7 mouse cellular contexts compared by ENCODE assay signal in the genomic region with DNA sequence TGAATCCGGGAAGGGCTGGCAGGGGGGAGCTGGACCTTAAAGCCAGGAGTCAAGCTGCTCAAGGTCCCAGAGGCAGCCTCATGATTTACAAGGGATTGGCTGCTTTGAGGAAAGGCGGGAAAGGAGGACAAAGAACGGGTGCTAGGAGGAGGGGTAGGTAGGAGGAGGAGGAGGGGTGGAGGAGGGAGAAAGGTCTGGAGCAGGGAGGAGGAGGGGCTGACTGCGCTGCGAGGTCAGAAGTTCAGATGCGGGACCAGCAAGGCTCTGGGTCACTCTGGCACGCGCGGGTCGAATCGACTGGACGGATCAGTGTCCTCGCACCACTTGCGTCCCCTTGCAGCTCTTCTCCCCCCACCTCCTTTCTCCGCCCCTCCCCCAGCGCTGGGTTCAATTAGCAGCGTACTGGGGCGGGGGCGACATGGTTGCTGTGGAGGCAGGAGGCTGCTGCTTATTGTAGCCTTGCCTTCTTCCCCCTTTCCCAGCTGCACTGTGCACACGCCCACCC. TPM values are rescaled to one million over a fixed set of nuclear protein-coding genes. Genes with fewer than 3 reads are reported as not detected.
DNase-seq lines count a peak whose midpoint lies in the region; ATAC-seq and TF ChIP-seq lines count a peak whose summit lies in the region.

No protein-coding gene starts in this region.

- H3K4me3 ChIP-seq in G1E (ENCODE audit: low read depth, low read length): peak overlapping the region; percentile 57; the same call in 1 of the 2 replicates
- peak overlapping the region; percentile 32 for H3K4me3 ChIP-seq in intestine, embryonic 15.5 days (replicated peaks)
- no peak overlapping the region for H3K4me3 ChIP-seq in liver, embryonic 15.5 days (replicated peaks)
- no peak overlapping the region for H3K4me3 ChIP-seq in gastrocnemius, adult 2 months

- H3K9ac ChIP-seq in intestine, embryonic 15.5 days: peak overlapping the region; percentile 46
- H3K9ac ChIP-seq in liver, embryonic 15.5 days: no peak overlapping the region

- peaks cover 49% of the 10 kb centered on the region for H3K4me1 ChIP-seq in G1E (ENCODE audit: insufficient read depth, low read depth, low read length)
- peaks cover 33% of the 10 kb centered on the region for H3K4me1 ChIP-seq in intestine, embryonic 15.5 days (replicated peaks)
- peaks cover 45% of the 10 kb centered on the region for H3K4me1 ChIP-seq in liver, embryonic 15.5 days (replicated peaks)

- peak overlapping the region; percentile 69 for H3K27ac ChIP-seq in intestine, embryonic 15.5 days
- H3K27ac ChIP-seq in liver, embryonic 15.5 days (replicated peaks): no peak overlapping the region
- no peak overlapping the region for H3K27ac ChIP-seq in gastrocnemius, adult 2 months

- ATAC-seq in G1E (ENCODE audit: extremely low read depth, insufficient number of reproducible peaks, low FRiP score, poor library complexity, severe bottlenecking): no peak
- ATAC-seq in intestine, embryonic 15.5 days: peak; percentile 59
- no peak for ATAC-seq in liver, embryonic 15.5 days (ENCODE audit: insufficient read depth)

- intact Hi-C loops in gastrocnemius, adult 2 months (cut with DNase I): no loop called here

- no peak for DNase-seq in G1E (ENCODE audit: low spot score)
- DNase-seq in embryo, embryonic 10.5 days (ENCODE audit: low spot score): peak; percentile 96
- peak; percentile 89 for DNase-seq in yolk sac, embryonic 10.5 days (ENCODE audit: low spot score)
- DNase-seq in gastrocnemius, adult 2 months: no peak
- DNase-seq in T-cell, adult 2 months (ENCODE audit: low spot score): no peak

- H3K4me2 ChIP-seq in intestine, embryonic 15.5 days (replicated peaks): peak overlapping the region; percentile 70
- H3K4me2 ChIP-seq in liver, embryonic 15.5 days: peak overlapping the region; percentile 48

- peaks cover 38% of the 10 kb centered on the region for H3K27me3 ChIP-seq in G1E (ENCODE audit: insufficient read depth, low read length)
- no peaks in the 10 kb centered on the region for H3K27me3 ChIP-seq in intestine, embryonic 15.5 days (replicated peaks)
- peaks cover 21% of the 10 kb centered on the region; the same call in 1 of the 2 replicates for H3K27me3 ChIP-seq in liver, embryonic 15.5 days

- H3K36me3 ChIP-seq in G1E (replicated peaks): no peaks in the 10 kb centered on the region
- H3K36me3 ChIP-seq in intestine, embryonic 15.5 days: no peaks in the 10 kb centered on the region
- H3K36me3 ChIP-seq in liver, embryonic 15.5 days (replicated peaks): no peaks in the 10 kb centered on the region

- no peak for TF ChIP-seq CTCF in G1E (IDR thresholded peaks at IDR 0.05; ENCODE audit: low read depth, low read length)
- no peak for TF ChIP-seq CTCF in gastrocnemius, adult 2 months (IDR thresholded peaks at IDR 0.05)

- no peaks in the 10 kb centered on the region for H3K9me3 ChIP-seq in G1E (replicated peaks)
- H3K9me3 ChIP-seq in intestine, embryonic 15.5 days: no peaks in the 10 kb centered on the region
- no peaks in the 10 kb centered on the region for H3K9me3 ChIP-seq in liver, embryonic 15.5 days (replicated peaks)

- 2% methylated on average over 20 of the region's 20 CpGs for WGBS in intestine, embryonic 15.5 days
- 17% methylated on average over 19 of the region's 20 CpGs for WGBS in liver, embryonic 15.5 days (ENCODE audit: insufficient replicate concordance)

RNA-seq across cellular contexts. Expression of a gene that starts 7.0 kb away (rescaled TPM):
- total RNA-seq in G1E (2014; fragmentation: Nextera tagmentation) (60.3 and 72.4 TPM in 2 replicates), G1E (2017) (40.2 and 75.5 TPM in 2 replicates)
- 183 and 252 TPM in 2 replicates for polyA plus RNA-seq in G1E (2012)
- 83.7 and 88.8 TPM in 2 replicates for polyA plus RNA-seq in intestine, embryonic 15.5 days (2015; fragmentation: Nextera tagmentation; extraction: Ambion mirVana)
- 23.7 and 26.1 TPM in 2 replicates for polyA plus RNA-seq in liver, embryonic 15.5 days (2015; fragmentation: Nextera tagmentation; extraction: Ambion mirVana)
- total RNA-seq in gastrocnemius, adult 2 months (2021): 10 to 100 TPM; 35.5 to 54.5 TPM

RNA-seq across cellular contexts. Expression of a gene that starts 11.5 kb away (rescaled TPM):
- total RNA-seq in G1E (2014; fragmentation: Nextera tagmentation) (not detected in 2 replicates), G1E (2017) (0.05 and 0.06 TPM in 2 replicates)
- polyA plus RNA-seq in G1E (2012): 0.02 TPM in 1 of 2 replicates, not detected in the other
- polyA plus RNA-seq in intestine, embryonic 15.5 days (2015; fragmentation: Nextera tagmentation; extraction: Ambion mirVana): not detected in 2 replicates
- 0.01 and 0.02 TPM in 2 replicates for polyA plus RNA-seq in liver, embryonic 15.5 days (2015; fragmentation: Nextera tagmentation; extraction: Ambion mirVana)
- total RNA-seq in gastrocnemius, adult 2 months (2021): not detected

RNA-seq across cellular contexts. Expression of a gene that starts 18.7 kb away (rescaled TPM):
- total RNA-seq in G1E (2014; fragmentation: Nextera tagmentation) (94.1 and 95.7 TPM in 2 replicates), G1E (2017) (151 and 174 TPM in 2 replicates)
- polyA plus RNA-seq in G1E (2012): 889 and 1,166 TPM in 2 replicates
- 286 and 323 TPM in 2 replicates for polyA plus RNA-seq in intestine, embryonic 15.5 days (2015; fragmentation: Nextera tagmentation; extraction: Ambion mirVana)
- polyA plus RNA-seq in liver, embryonic 15.5 days (2015; fragmentation: Nextera tagmentation; extraction: Ambion mirVana): 148 and 155 TPM in 2 replicates
- total RNA-seq in gastrocnemius, adult 2 months (2021): 10 to 100 TPM; 61.7 to 65.6 TPM

RNA-seq across cellular contexts. Expression of a gene that starts 26.6 kb away (rescaled TPM):
- total RNA-seq in G1E (2014; fragmentation: Nextera tagmentation): 1.6 and 3.7 TPM in 2 replicates
- total RNA-seq in G1E (2017): 0.93 and 2.8 TPM in 2 replicates
- polyA plus RNA-seq in G1E (2012): 0.66 and 0.68 TPM in 2 replicates
- 2.1 and 2.5 TPM in 2 replicates for polyA plus RNA-seq in intestine, embryonic 15.5 days (2015; fragmentation: Nextera tagmentation; extraction: Ambion mirVana)
- 0.13 and 0.35 TPM in 2 replicates for polyA plus RNA-seq in liver, embryonic 15.5 days (2015; fragmentation: Nextera tagmentation; extraction: Ambion mirVana)
- not detected for total RNA-seq in gastrocnemius, adult 2 months (2021)

RNA-seq across cellular contexts. Expression of a gene that starts 31.6 kb away (rescaled TPM):
- 16.6 and 23.1 TPM in 2 replicates for total RNA-seq in G1E (2014; fragmentation: Nextera tagmentation)
- 9.4 and 9.5 TPM in 2 replicates for total RNA-seq in G1E (2017)
- 3.1 and 3.3 TPM in 2 replicates for polyA plus RNA-seq in G1E (2012)
- 58.0 and 74.2 TPM in 2 replicates for polyA plus RNA-seq in intestine, embryonic 15.5 days (2015; fragmentation: Nextera tagmentation; extraction: Ambion mirVana)
- polyA plus RNA-seq in liver, embryonic 15.5 days (2015; fragmentation: Nextera tagmentation; extraction: Ambion mirVana): 21.7 and 22.3 TPM in 2 replicates
- 10 to 100 TPM in 1 of 2 experiments, 1 to 10 TPM in 1; 9.3 to 22.5 TPM for total RNA-seq in gastrocnemius, adult 2 months (2021)

Comparison
In these comparisons a context has a peak if more than half of its experiments do, and no peak if none do; other contexts are left out.
1. DNase-seq: peak in embryo, embryonic 10.5 days (single experiment) and yolk sac, embryonic 10.5 days (single experiment); none in G1E (single experiment), gastrocnemius, adult 2 months (single experiment) and T-cell, adult 2 months (single experiment).
2. H3K4me3 ChIP-seq: peak in G1E (single experiment) and intestine, embryonic 15.5 days (single experiment); none in liver, embryonic 15.5 days (single experiment) and gastrocnemius, adult 2 months (single experiment).